In the genomic region with DNA sequence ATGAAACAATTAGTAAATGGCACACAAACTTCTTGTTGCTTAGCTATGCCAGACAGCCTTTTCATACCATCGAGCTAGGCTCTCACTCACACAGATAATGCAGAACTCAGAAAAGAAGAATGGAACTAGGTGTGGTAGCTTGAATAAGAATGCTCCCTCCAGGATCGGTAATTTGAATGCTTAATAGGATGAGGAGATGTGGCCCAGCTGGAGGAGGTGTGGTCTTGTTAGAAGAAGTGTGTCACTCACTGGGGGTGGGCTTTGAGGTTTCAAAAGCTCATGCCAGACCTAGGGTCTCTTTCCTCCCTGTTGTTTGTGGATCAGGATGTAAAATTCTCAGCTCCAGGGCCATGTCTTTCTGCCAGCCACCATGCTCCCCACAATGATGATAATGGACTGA, we compare ENCODE assay signal across 26 mouse cellular contexts. TPM values are rescaled to one million over a fixed set of nuclear protein-coding genes. Genes with fewer than 3 reads are reported as not detected.
DNase-seq lines count a peak whose midpoint lies in the region; ATAC-seq and TF ChIP-seq lines count a peak whose summit lies in the region.
"Had no signal": no experiment of that assay in that cellular context is flagged by ENCODE, and none has a peak within 500 bp of the region (broad histone marks: within the 10 kb centered on the region; RNA-seq: fewer than 3 reads in every experiment).

No protein-coding gene starts in this region.

- TF ChIP-seq CTCF in hindbrain, postnatal 0 days (IDR thresholded peaks at IDR 0.05; ENCODE audit: low read depth) = no peak

- H3K4me1 ChIP-seq in midbrain, embryonic 14.5 days (ENCODE audit: control insufficient read depth, insufficient read depth, low read length) = no peaks in the 10 kb centered on the region
- no peaks in the 10 kb centered on the region for H3K4me1 ChIP-seq in hindbrain, postnatal 0 days (ENCODE audit: insufficient read depth, low read length)
- H3K4me1 ChIP-seq: embryonic facial prominence, embryonic 13.5 days; embryonic facial prominence, embryonic 15.5 days; forebrain, embryonic 10.5 days; forebrain, embryonic 12.5 days had no signal

- no peak overlapping the region for H3K4me3 ChIP-seq in midbrain, embryonic 14.5 days (replicated peaks; ENCODE audit: low read depth, low read length)
- no peak overlapping the region for H3K4me3 ChIP-seq in hindbrain, postnatal 0 days (ENCODE audit: low read length)
- H3K4me3 ChIP-seq: embryonic facial prominence, embryonic 13.5 days; embryonic facial prominence, embryonic 15.5 days; erythroblast, embryonic 14.5 days; forebrain, embryonic 10.5 days; forebrain, embryonic 12.5 days had no signal

- DNase-seq in A20 (ENCODE audit: low read depth, low spot score) (peak; percentile 7), ES-CJ7 (ENCODE audit: low read depth, low spot score) (peak; percentile 89), R1 (ENCODE audit: low read depth, low spot score) (peak; percentile 99), ZHBTc4 (ENCODE audit: low read depth, low spot score) (peak; percentile 94)
- DNase-seq in midbrain, embryonic 14.5 days = no peak
- DNase-seq in hindbrain, postnatal 0 days (ENCODE audit: low spot score) = no peak
- DNase-seq in thymus, postnatal 25 days = no peak
- DNase-seq: adrenal gland, adult 2 months; adrenal gland, postnatal 10 days; adrenal gland, postnatal 25 days; cerebellum, adult 11 months; cerebellum, adult 18-20 months; cerebellum, adult 8-10 months; cerebellum, adult 9-11 months; cerebellum, postnatal 14 days; cerebellum, postnatal 36 days; embryo, embryonic 11 days had no signal

- 43% methylated on average over 2 of the region's 2 CpGs for WGBS in midbrain, embryonic 14.5 days
- 49% methylated on average over 2 of the region's 2 CpGs for WGBS in hindbrain, postnatal 0 days

- no peak overlapping the region for H3K9ac ChIP-seq in midbrain, embryonic 14.5 days (replicated peaks; ENCODE audit: low read length)
- H3K9ac ChIP-seq in hindbrain, postnatal 0 days (replicated peaks; ENCODE audit: low read length) = no peak overlapping the region
- H3K9ac ChIP-seq: embryonic facial prominence, embryonic 13.5 days; embryonic facial prominence, embryonic 15.5 days; forebrain, embryonic 12.5 days had no signal

- no peak for ATAC-seq in midbrain, embryonic 14.5 days (ENCODE audit: low FRiP score, low TSS enrichment)
- no peak for ATAC-seq in hindbrain, postnatal 0 days
- ATAC-seq: forebrain, embryonic 14.5 days; forebrain, embryonic 16.5 days; Patski had no signal

- peaks cover 2% of the 10 kb centered on the region; the same call in 1 of the 2 replicates for H3K9me3 ChIP-seq in midbrain, embryonic 14.5 days (ENCODE audit: control insufficient read depth, low read length)
- H3K9me3 ChIP-seq in hindbrain, postnatal 0 days (ENCODE audit: low read length) = no peaks in the 10 kb centered on the region

- no peaks in the 10 kb centered on the region for H3K27me3 ChIP-seq in midbrain, embryonic 14.5 days (ENCODE audit: control insufficient read depth, insufficient read depth, low read length)
- no peaks in the 10 kb centered on the region for H3K27me3 ChIP-seq in hindbrain, postnatal 0 days (ENCODE audit: insufficient read depth, low read length)
- H3K27me3 ChIP-seq: embryonic facial prominence, embryonic 13.5 days; embryonic facial prominence, embryonic 15.5 days; forebrain, embryonic 12.5 days; Patski had no signal

- no peak overlapping the region for H3K27ac ChIP-seq in midbrain, embryonic 14.5 days (replicated peaks; ENCODE audit: low read depth, low read length)
- no peak overlapping the region for H3K27ac ChIP-seq in hindbrain, postnatal 0 days
- H3K27ac ChIP-seq: embryonic facial prominence, embryonic 13.5 days; embryonic facial prominence, embryonic 15.5 days; forebrain, embryonic 10.5 days; forebrain, embryonic 12.5 days had no signal

- no peak overlapping the region for H3K4me2 ChIP-seq in midbrain, embryonic 14.5 days (ENCODE audit: low read length)
- H3K4me2 ChIP-seq in hindbrain, postnatal 0 days (ENCODE audit: low read depth, low read length) = no peak overlapping the region
- H3K4me2 ChIP-seq: embryonic facial prominence, embryonic 13.5 days; embryonic facial prominence, embryonic 15.5 days; forebrain, embryonic 12.5 days had no signal

- H3K36me3 ChIP-seq in midbrain, embryonic 14.5 days (ENCODE audit: control insufficient read depth, insufficient read depth, low read length) = no peaks in the 10 kb centered on the region
- H3K36me3 ChIP-seq in hindbrain, postnatal 0 days (ENCODE audit: insufficient read depth, low read length) = no peaks in the 10 kb centered on the region
- H3K36me3 ChIP-seq: embryonic facial prominence, embryonic 13.5 days; embryonic facial prominence, embryonic 15.5 days; forebrain, embryonic 10.5 days; forebrain, embryonic 12.5 days; G1E had no signal

RNA-seq across cellular contexts. Expression of a gene that starts 47.0 kb away (rescaled TPM):
- polyA plus RNA-seq in midbrain, embryonic 14.5 days (2014; fragmentation: Nextera tagmentation; extraction: Ambion mirVana) = 68.1 and 106 TPM in 2 replicates
- 151 and 189 TPM in 2 replicates for total RNA-seq in hindbrain, postnatal 0 days (2014; rRNA removed)
- polyA plus RNA-seq in hindbrain, postnatal 0 days (2015; fragmentation: Nextera tagmentation; extraction: Ambion mirVana) = 51.3 and 63.8 TPM in 2 replicates

Comparison
In these comparisons a context has a peak if more than half of its experiments do, and no peak if none do; other contexts are left out.
1. DNase-seq: peak in A20 (single experiment), ES-CJ7 (single experiment), R1 (single experiment) and ZHBTc4 (single experiment); none in midbrain, embryonic 14.5 days (single experiment), hindbrain, postnatal 0 days (single experiment) and thymus, postnatal 25 days (single experiment).